Mouse (Mus musculus) midbrain, embryonic 15.5 days (tissue): ENCODE data around the gene Med24. TPM values are rescaled to one million over a fixed set of nuclear protein-coding genes. Genes with fewer than 3 reads are reported as not detected.

Experiments
- ATAC-seq: fragments of 200-750 bp; cut with Nextera tagmentation; replicated peaks from 2 replicates; pipeline ENCODE4 v1.8.0; 2017; ENCODE audit warnings: moderate TSS enrichment
- H3K27ac ChIP-seq: fragments of 300-500 bp; sonication (generic); 2 replicates; pipeline ENCODE4 v1.5.1; 2015; ENCODE audit warnings: mild to moderate bottlenecking, inconsistent platforms
- H3K27me3 ChIP-seq: fragments of 300-500 bp; sonication (generic); replicated peaks from 2 replicates; pipeline ENCODE4 v1.6.1; 2015; ENCODE audit warnings: inconsistent platforms
- H3K36me3 ChIP-seq: fragments of 300-500 bp; sonication (generic); replicated peaks from 2 replicates; pipeline ENCODE4 v1.6.1; 2015; ENCODE audit warnings: inconsistent platforms
- H3K4me1 ChIP-seq: fragments of 300-500 bp; sonication (generic); 2 replicates; pipeline ENCODE4 v1.6.1; 2015; ENCODE audit warnings: inconsistent platforms
- H3K4me2 ChIP-seq: fragments of 300-500 bp; sonication (generic); 2 replicates; pipeline ENCODE4 v1.6.1; 2015; ENCODE audit warnings: inconsistent platforms, mild to moderate bottlenecking, moderate library complexity
- H3K4me3 ChIP-seq: fragments of 300-500 bp; sonication (generic); 2 replicates; pipeline ENCODE4 v1.5.1; 2015; ENCODE audit warnings: mild to moderate bottlenecking, inconsistent platforms
- H3K9ac ChIP-seq: fragments of 300-500 bp; sonication (generic); 2 replicates; pipeline ENCODE4 v1.6.1; 2015; ENCODE audit warnings: mild to moderate bottlenecking, inconsistent platforms
- H3K9me3 ChIP-seq: fragments of 300-500 bp; sonication (generic); 2 replicates; pipeline ENCODE4 v1.6.1; 2016; ENCODE audit warnings: inconsistent platforms
- WGBS: fragments of 180-500 bp; shearing (Covaris S2); methylation state at CpG from one replicate; pipeline ENCODE4 v1.1.7; 2015; ENCODE audit warnings: mixed read lengths; 5-methylcytosine and 5-hydroxymethylcytosine counted together
- polyA plus RNA-seq: library from polyadenylated mRNA; unstranded; fragments of >200 nt; fragmentation: Nextera tagmentation; extraction: Ambion mirVana; gene quantifications from 2 replicates; pipeline ENCODE4 v1.2.1, GENCODE M21; 2015

Gene Med24
- polyA plus RNA-seq, 1 experiment from 2014 or later = 82.9 TPM

GRCm38 (mm10) chr11:98770096-98770975, 41.1 kb upstream of the Med24 start:
- H3K36me3 ChIP-seq = peaks cover 10% of the 10 kb centered on the region; the same call in 1 of the 2 replicates
- peaks cover 57% of the 10 kb centered on the region for H3K4me1 ChIP-seq
- no peak overlapping the region for H3K9ac ChIP-seq
- WGBS = 95% methylated on average over 26 of the region's 26 CpGs
- H3K27me3 ChIP-seq = no peaks in the 10 kb centered on the region
- ATAC-seq = no peak
- H3K27ac ChIP-seq = no peak overlapping the region
- no peak overlapping the region for H3K4me2 ChIP-seq
- no peak overlapping the region for H3K4me3 ChIP-seq
- no peaks in the 10 kb centered on the region for H3K9me3 ChIP-seq

GRCm38 (mm10) chr11:98769007-98769954, 40.0 kb upstream of the Med24 start:
- 91% methylated on average over 25 of the region's 25 CpGs for WGBS
- no peak overlapping the region for H3K27ac ChIP-seq
- H3K4me1 ChIP-seq = peaks cover 53% of the 10 kb centered on the region
- H3K9ac ChIP-seq = no peak overlapping the region
- peaks cover 16% of the 10 kb centered on the region for H3K36me3 ChIP-seq
- H3K4me2 ChIP-seq = no peak overlapping the region
- H3K9me3 ChIP-seq = no peaks in the 10 kb centered on the region
- no peaks in the 10 kb centered on the region for H3K27me3 ChIP-seq
- H3K4me3 ChIP-seq = no peak overlapping the region
- ATAC-seq = no peak

DNA sequence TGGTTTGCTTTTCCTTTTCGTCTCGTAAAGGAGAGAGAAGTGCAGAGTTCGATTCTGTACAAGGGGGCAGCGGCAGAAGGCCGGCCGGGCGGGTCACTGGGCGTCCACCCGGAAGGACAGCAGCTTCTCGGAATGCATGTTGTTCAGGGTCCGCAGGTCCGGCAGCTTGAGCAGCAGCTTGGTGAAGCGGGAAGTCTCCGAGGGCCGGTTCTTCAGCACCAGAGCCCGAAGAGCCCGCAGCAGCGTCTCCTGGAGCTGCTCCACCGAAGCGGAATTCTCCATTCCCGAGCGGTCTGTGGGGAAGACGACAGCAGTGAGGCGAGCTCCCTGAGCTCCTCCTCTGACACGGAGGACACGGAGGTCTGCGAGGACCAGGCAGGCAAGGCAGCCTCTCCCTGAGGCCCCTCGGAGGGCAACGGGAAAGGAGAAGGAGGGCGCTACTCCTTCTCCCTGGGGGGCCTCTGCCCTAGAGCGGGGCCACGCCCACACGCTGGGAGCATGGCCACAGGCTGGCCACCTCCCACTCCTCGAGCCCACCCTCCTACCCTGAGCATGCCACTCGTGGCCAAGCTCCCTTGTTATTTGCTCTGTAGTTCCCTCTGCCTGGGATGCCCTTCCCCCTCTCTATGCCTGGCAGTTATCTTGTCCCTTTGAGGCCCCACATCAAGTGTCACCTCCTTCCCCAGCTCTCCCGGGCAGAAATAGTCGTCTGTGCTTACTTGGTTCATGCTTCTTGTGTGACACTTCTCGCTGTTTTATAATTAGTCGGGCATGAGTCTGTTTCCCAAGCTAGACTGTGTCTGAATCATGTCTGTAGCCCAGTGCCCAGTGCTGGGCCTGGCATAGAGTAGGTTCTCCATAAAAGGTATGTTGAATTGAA, 39.1 kb upstream of the Med24 start:
- Histone ChIP-seq H3K4me3 (no peak overlapping the region), H3K9me3 (no peaks in the 10 kb centered on the region), H3K36me3 (peaks cover 25% of the 10 kb centered on the region), H3K4me1 (peaks cover 44% of the 10 kb centered on the region), H3K27me3 (no peaks in the 10 kb centered on the region), H3K9ac (no peak overlapping the region), H3K4me2 (peak overlapping the region; percentile 6; the same call in 1 of the 2 replicates), H3K27ac (peak overlapping the region; percentile 49)
- 18% methylated on average over 39 of the region's 39 CpGs for WGBS
- no peak for ATAC-seq

DNA sequence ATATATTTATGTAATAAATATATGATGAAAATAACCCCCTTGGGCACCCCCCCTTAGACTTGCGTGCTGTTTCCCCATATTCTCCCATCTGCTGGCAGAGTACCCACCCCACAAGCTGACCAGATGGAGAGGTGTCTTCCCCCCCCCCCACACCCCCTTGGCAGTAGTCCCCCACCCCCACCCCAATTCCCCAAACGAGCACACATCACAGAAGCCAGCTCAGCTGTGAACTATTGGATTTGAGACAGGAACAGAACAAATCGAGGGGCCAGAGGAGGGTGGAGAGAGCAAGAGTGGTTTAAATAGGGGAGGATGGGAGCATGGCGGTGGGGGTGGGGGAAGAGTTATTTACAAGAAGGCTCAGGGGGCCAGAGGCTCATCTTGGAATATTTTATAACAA, 38.5 kb upstream of the Med24 start:
- no peak for ATAC-seq
- Histone ChIP-seq H3K27ac (peak overlapping the region; percentile 49), H3K9me3 (no peaks in the 10 kb centered on the region), H3K4me1 (peaks cover 40% of the 10 kb centered on the region), H3K9ac (no peak overlapping the region), H3K4me3 (no peak overlapping the region), H3K27me3 (no peaks in the 10 kb centered on the region), H3K4me2 (peak overlapping the region; percentile 6; the same call in 1 of the 2 replicates), H3K36me3 (peaks cover 31% of the 10 kb centered on the region)
- 14% methylated on average over 4 of the region's 4 CpGs for WGBS

GRCm38 (mm10) chr11:98767276-98767675, 38.0 kb upstream of the Med24 start:
- Histone ChIP-seq H3K4me1 (peaks cover 38% of the 10 kb centered on the region), H3K4me2 (no peak overlapping the region), H3K4me3 (no peak overlapping the region), H3K36me3 (peaks cover 35% of the 10 kb centered on the region), H3K27me3 (no peaks in the 10 kb centered on the region), H3K9ac (no peak overlapping the region), H3K27ac (peak overlapping the region; percentile 49; the same call in 1 of the 2 replicates), H3K9me3 (no peaks in the 10 kb centered on the region)
- WGBS = 17% methylated on average over 9 of the region's 9 CpGs
- ATAC-seq = 0 out of 2 replicates have a peak, but pooled peaks have one; percentile 31

GRCm38 (mm10) chr11:98766816-98767215, 37.6 kb upstream of the Med24 start:
- Histone ChIP-seq H3K27ac (peak overlapping the region; percentile 49; the same call in 1 of the 2 replicates), H3K9me3 (no peaks in the 10 kb centered on the region), H3K27me3 (no peaks in the 10 kb centered on the region), H3K4me3 (no peak overlapping the region), H3K9ac (no peak overlapping the region), H3K36me3 (peaks cover 39% of the 10 kb centered on the region), H3K4me1 (peaks cover 38% of the 10 kb centered on the region), H3K4me2 (no peak overlapping the region)
- 0 out of 2 replicates have a peak, but pooled peaks have one; percentile 28 for ATAC-seq
- 34% methylated on average over 5 of the region's 5 CpGs for WGBS

DNA sequence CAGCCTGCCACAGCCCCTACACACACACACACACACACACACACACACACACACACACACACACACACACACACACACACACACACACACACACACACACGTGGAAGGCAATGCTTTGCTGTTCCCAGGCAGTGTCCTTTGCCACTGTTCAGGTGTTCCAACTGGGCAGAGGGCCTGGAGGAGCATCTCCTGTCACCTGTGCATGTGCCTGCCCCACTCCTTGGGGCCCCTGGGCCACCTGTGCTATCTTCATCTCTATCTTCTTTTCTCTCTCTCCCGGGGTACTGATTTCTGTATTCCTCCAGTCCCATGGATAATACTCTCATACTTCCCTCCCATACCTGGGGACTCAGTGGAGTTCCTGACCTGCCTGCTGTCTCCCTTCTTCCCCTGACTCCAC, 37.1 kb upstream of the Med24 start:
- no peaks in the 10 kb centered on the region for H3K9me3 ChIP-seq
- H3K9ac ChIP-seq = no peak overlapping the region
- ATAC-seq = no peak
- peaks cover 38% of the 10 kb centered on the region for H3K4me1 ChIP-seq
- H3K4me3 ChIP-seq = no peak overlapping the region
- no peak overlapping the region for H3K4me2 ChIP-seq
- WGBS = 42% methylated on average over 2 of the region's 2 CpGs
- H3K27ac ChIP-seq = no peak overlapping the region
- peaks cover 44% of the 10 kb centered on the region for H3K36me3 ChIP-seq
- no peaks in the 10 kb centered on the region for H3K27me3 ChIP-seq

GRCm38 (mm10) chr11:98765421-98766309, 36.4 kb upstream of the Med24 start:
- no peaks in the 10 kb centered on the region for H3K9me3 ChIP-seq
- no peaks in the 10 kb centered on the region for H3K27me3 ChIP-seq
- peaks cover 46% of the 10 kb centered on the region for H3K36me3 ChIP-seq
- H3K4me3 ChIP-seq = no peak overlapping the region
- ATAC-seq = no peak
- H3K9ac ChIP-seq = no peak overlapping the region
- peaks cover 38% of the 10 kb centered on the region for H3K4me1 ChIP-seq
- H3K27ac ChIP-seq = peak overlapping the region; percentile 67
- no peak overlapping the region for H3K4me2 ChIP-seq
- 48% methylated on average over 9 of the region's 9 CpGs for WGBS

GRCm38 (mm10) chr11:98764746-98765145, 35.5 kb upstream of the Med24 start:
- peaks cover 38% of the 10 kb centered on the region for H3K4me1 ChIP-seq
- no peak for ATAC-seq
- no peak overlapping the region for H3K9ac ChIP-seq
- H3K27me3 ChIP-seq = no peaks in the 10 kb centered on the region
- no peaks in the 10 kb centered on the region for H3K9me3 ChIP-seq
- H3K36me3 ChIP-seq = peaks cover 43% of the 10 kb centered on the region
- H3K4me2 ChIP-seq = no peak overlapping the region
- H3K4me3 ChIP-seq = no peak overlapping the region
- H3K27ac ChIP-seq = no peak overlapping the region

DNA sequence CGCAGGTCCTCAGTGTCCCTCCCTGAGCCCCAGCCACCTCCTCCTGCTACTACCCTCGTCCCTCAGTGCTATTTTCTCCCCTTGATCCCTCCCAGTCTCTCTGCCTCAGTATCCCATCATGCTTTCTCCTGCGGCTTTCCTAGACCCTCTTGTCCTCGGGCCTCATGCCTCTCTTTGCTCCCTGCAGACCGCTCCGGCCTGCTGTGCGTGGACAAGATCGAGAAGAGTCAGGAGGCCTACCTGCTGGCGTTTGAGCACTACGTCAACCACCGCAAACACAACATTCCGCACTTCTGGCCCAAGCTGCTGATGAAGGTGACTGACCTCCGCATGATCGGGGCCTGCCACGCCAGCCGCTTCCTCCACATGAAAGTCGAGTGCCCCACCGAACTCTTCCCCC, 34.9 kb upstream of the Med24 start:
- H3K27ac ChIP-seq = 0 out of 2 replicates have a peak overlapping the region, but pooled peaks have one; percentile 18
- H3K4me1 ChIP-seq = peaks cover 38% of the 10 kb centered on the region
- 87% methylated on average over 18 of the region's 18 CpGs for WGBS
- H3K9ac ChIP-seq = no peak overlapping the region
- no peaks in the 10 kb centered on the region for H3K27me3 ChIP-seq
- no peaks in the 10 kb centered on the region for H3K9me3 ChIP-seq
- H3K4me2 ChIP-seq = no peak overlapping the region
- ATAC-seq = no peak
- no peak overlapping the region for H3K4me3 ChIP-seq
- H3K36me3 ChIP-seq = peaks cover 41% of the 10 kb centered on the region

DNA sequence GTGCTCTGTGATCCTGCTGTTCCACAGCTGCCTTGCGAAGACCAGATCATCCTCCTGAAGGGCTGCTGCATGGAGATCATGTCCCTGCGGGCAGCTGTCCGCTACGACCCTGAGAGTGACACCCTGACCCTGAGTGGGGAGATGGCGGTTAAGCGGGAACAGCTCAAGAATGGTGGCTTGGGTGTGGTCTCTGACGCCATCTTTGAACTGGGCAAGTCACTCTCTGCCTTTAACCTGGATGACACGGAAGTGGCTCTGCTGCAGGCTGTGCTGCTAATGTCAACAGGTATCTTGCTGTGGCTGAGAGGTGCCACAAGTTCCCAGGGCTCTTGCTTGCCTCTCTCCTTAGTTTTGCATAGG, 34.2 kb upstream of the Med24 start:
- H3K4me2 ChIP-seq = no peak overlapping the region
- no peaks in the 10 kb centered on the region for H3K27me3 ChIP-seq
- 91% methylated on average over 8 of the region's 8 CpGs for WGBS
- no peaks in the 10 kb centered on the region for H3K9me3 ChIP-seq
- peaks cover 34% of the 10 kb centered on the region for H3K4me1 ChIP-seq
- no peak overlapping the region for H3K4me3 ChIP-seq
- H3K36me3 ChIP-seq = peaks cover 37% of the 10 kb centered on the region
- no peak for ATAC-seq
- H3K9ac ChIP-seq = no peak overlapping the region
- no peak overlapping the region for H3K27ac ChIP-seq
